Mouse (Mus musculus) cortical plate, adult 2 months (tissue): ENCODE data around the gene Kirrel3. TPM values are rescaled to one million over a fixed set of nuclear protein-coding genes. Genes with fewer than 3 reads are reported as not detected.

Source experiments
- H3K27ac ChIP-seq: fragments of 200-500 bp; 2 replicates; pipeline ENCODE4 v1.5.1; 2012; ENCODE audit warnings: low read length, control low read depth, inconsistent platforms; ENCODE audit not compliant: insufficient read depth
- H3K4me1 ChIP-seq: fragments of 200-500 bp; 2 replicates; pipeline ENCODE4 v1.6.1; 2011; ENCODE audit warnings: low read length; ENCODE audit not compliant: control insufficient read depth, insufficient read depth
- H3K4me3 ChIP-seq: fragments of 200-500 bp; 2 replicates; pipeline ENCODE4 v1.5.1; 2011; ENCODE audit warnings: mild to moderate bottlenecking, low read length, control low read depth; ENCODE audit not compliant: insufficient read depth
- CTCF ChIP-seq: fragments of 200-500 bp; IDR thresholded peaks from 2 replicates; pipeline ENCODE4 v1.5.1; 2011; ENCODE audit warnings: mild to moderate bottlenecking, control low read depth, low read length; ENCODE audit not compliant: insufficient read depth; ENCODE audit errors: extremely low read depth
- POLR2A ChIP-seq: fragments of 200-500 bp; IDR thresholded peaks from 2 replicates; pipeline ENCODE4 v1.6.1; 2011; ENCODE audit warnings: mild to moderate bottlenecking, low read length, control low read depth; ENCODE audit not compliant: insufficient read depth; ENCODE audit errors: extremely low read depth
- polyA plus RNA-seq: library from polyadenylated mRNA; depleted of rRNA; stranded (reverse); fragments of >200 nt; gene quantifications from 2 replicates; pipeline ENCODE4 v1.2.3, GENCODE M21; 2012

The Kirrel3 gene
- polyA plus RNA-seq, 1 experiment, result 23.1 TPM

- Histone ChIP-seq H3K4me1 (peaks cover 3% of the 10 kb centered on the region; the same call in 1 of the 2 replicates), H3K4me3 (no peak overlapping the region), H3K27ac (no peak overlapping the region)
- TF ChIP-seq POLR2A (no peak), CTCF (no peak)
Observed at GRCm38 (mm10) chr9:35020015-35020653, 534.4 kb downstream of the Kirrel3 start.

- no peak overlapping the region for H3K4me3 ChIP-seq
- H3K4me1 ChIP-seq, result peaks cover 5% of the 10 kb centered on the region; the same call in 1 of the 2 replicates
- TF ChIP-seq POLR2A (no peak), CTCF (no peak)
- no peak overlapping the region for H3K27ac ChIP-seq
Observed at GRCm38 (mm10) chr9:35021744-35022143, 536.0 kb downstream of the Kirrel3 start.

GRCm38 (mm10) chr9:35024591-35025496, 539.1 kb downstream of the Kirrel3 start:
- H3K4me3 ChIP-seq, result no peak overlapping the region

GRCm38 (mm10) chr9:35026311-35026710, 540.6 kb downstream of the Kirrel3 start:
- H3K4me1 ChIP-seq, result 0 out of 2 replicates have a peak, but pooled peaks cover 4% of the 10 kb centered on the region
- no peak for TF ChIP-seq CTCF
- TF ChIP-seq POLR2A, result no peak

More at GRCm38 (mm10) chr9:35024591-35025496, 539.1 kb downstream of the Kirrel3 start:
- 0 out of 2 replicates have a peak, but pooled peaks cover 4% of the 10 kb centered on the region for H3K4me1 ChIP-seq
- H3K27ac ChIP-seq, result no peak overlapping the region
- TF ChIP-seq POLR2A (no peak), CTCF (no peak)

GRCm38 (mm10) chr9:35026897-35027311, 541.2 kb downstream of the Kirrel3 start:
- Histone ChIP-seq H3K4me3 (no peak overlapping the region), H3K27ac (no peak overlapping the region), H3K4me1 (0 out of 2 replicates have a peak, but pooled peaks cover 4% of the 10 kb centered on the region)
- TF ChIP-seq CTCF, result no peak
- no peak for TF ChIP-seq POLR2A

More at GRCm38 (mm10) chr9:35026311-35026710, 540.6 kb downstream of the Kirrel3 start:
- Histone ChIP-seq H3K4me3 (no peak overlapping the region), H3K27ac (no peak overlapping the region)

GRCm38 (mm10) chr9:35027382-35027997, 541.8 kb downstream of the Kirrel3 start:
- Histone ChIP-seq H3K4me3 (no peak overlapping the region), H3K27ac (no peak overlapping the region), H3K4me1 (0 out of 2 replicates have a peak, but pooled peaks cover 4% of the 10 kb centered on the region)
- TF ChIP-seq POLR2A (no peak), CTCF (no peak)

GRCm38 (mm10) chr9:35030823-35031222, 545.1 kb downstream of the Kirrel3 start:
- Histone ChIP-seq H3K4me3 (no peak overlapping the region), H3K27ac (no peak overlapping the region), H3K4me1 (0 out of 2 replicates have a peak, but pooled peaks cover 4% of the 10 kb centered on the region)
- TF ChIP-seq POLR2A (no peak), CTCF (peak; percentile 45)

- Histone ChIP-seq H3K4me1 (no peaks in the 10 kb centered on the region), H3K27ac (no peak overlapping the region), H3K4me3 (no peak overlapping the region)
- TF ChIP-seq POLR2A (no peak), CTCF (no peak)
Observed at GRCm38 (mm10) chr9:35032457-35032856, 546.8 kb downstream of the Kirrel3 start.

- TF ChIP-seq POLR2A (no peak), CTCF (no peak)
- H3K27ac ChIP-seq, result no peak overlapping the region
- peaks cover 3% of the 10 kb centered on the region; the same call in 1 of the 2 replicates for H3K4me1 ChIP-seq
- H3K4me3 ChIP-seq, result no peak overlapping the region
Observed at GRCm38 (mm10) chr9:35035074-35035473, 549.4 kb downstream of the Kirrel3 start.
